Mouse (Mus musculus): ENCODE results near the gene Zfp574. TPM values are rescaled to one million over a fixed set of nuclear protein-coding genes. Genes with fewer than 3 reads are reported as not detected.

The Zfp574 gene
- 36.7 and 37.7 TPM in 2 replicates for polyA plus RNA-seq (2012; rRNA removed)

GRCm38 (mm10) chr7:25071979-25072715 lies at the start of gene Zfp574, which contains the start of gene Grik5:
TSS of gene Zfp574 (plus strand) at chr7:25072567.
TSS of gene Grik5 (minus strand) at chr7:25072346.

Other genes with a start within 250 kb of the Zfp574 start
- 33.7 and 39.2 TPM in 2 replicates for gene Gm9844, start 210.4 kb upstream of the Zfp574 start, polyA plus RNA-seq (2012; rRNA removed)
- 0.05 TPM in 1 of 2 replicates, not detected in the other for gene Lypd4, start 202.6 kb upstream of the Zfp574 start, polyA plus RNA-seq (2012; rRNA removed)
- 0.08 and 0.16 TPM in 2 replicates for gene Dmrtc2, start 202.5 kb upstream of the Zfp574 start, polyA plus RNA-seq (2012; rRNA removed)
- gene Rps19, start 188.2 kb upstream of the Zfp574 start, polyA plus RNA-seq (2012; rRNA removed) = 801 and 813 TPM in 2 replicates
- gene Cd79a, start 175.2 kb upstream of the Zfp574 start, polyA plus RNA-seq (2012; rRNA removed) = 0.44 and 0.59 TPM in 2 replicates
- gene Arhgef1, start 169.7 kb upstream of the Zfp574 start, polyA plus RNA-seq (2012; rRNA removed) = 188 and 209 TPM in 2 replicates
- gene Gm4881, start 128.1 kb upstream of the Zfp574 start, polyA plus RNA-seq (2012; rRNA removed) = 5.2 and 8.5 TPM in 2 replicates
- gene Rabac1, start 99.8 kb upstream of the Zfp574 start, polyA plus RNA-seq (2012; rRNA removed) = 197 and 219 TPM in 2 replicates
- gene Atp1a3, start 66.6 kb upstream of the Zfp574 start, polyA plus RNA-seq (2012; rRNA removed) = 185 and 206 TPM in 2 replicates
- gene Grik5, start 221 bp upstream of the Zfp574 start, polyA plus RNA-seq (2012; rRNA removed) = 120 and 130 TPM in 2 replicates
- gene Pou2f2, start 107.2 kb downstream of the Zfp574 start, polyA plus RNA-seq (2012; rRNA removed) = 37.3 and 37.7 TPM in 2 replicates
- 14.1 and 16.0 TPM in 2 replicates for gene Dedd2, start 148.0 kb downstream of the Zfp574 start, polyA plus RNA-seq (2012; rRNA removed)
- gene Zfp526, start 148.9 kb downstream of the Zfp574 start, polyA plus RNA-seq (2012; rRNA removed) = 8.8 and 9.1 TPM in 2 replicates
- gene Gsk3a, start 165.3 kb downstream of the Zfp574 start, polyA plus RNA-seq (2012; rRNA removed) = 199 and 203 TPM in 2 replicates
- gene Erf, start 178.2 kb downstream of the Zfp574 start, polyA plus RNA-seq (2012; rRNA removed) = 28.3 and 33.7 TPM in 2 replicates
- 144 and 151 TPM in 2 replicates for gene Cic, start 195.1 kb downstream of the Zfp574 start, polyA plus RNA-seq (2012; rRNA removed)
- gene Pafah1b3, start 225.4 kb downstream of the Zfp574 start, polyA plus RNA-seq (2012; rRNA removed) = 586 and 600 TPM in 2 replicates
- 1.3 and 2.1 TPM in 2 replicates for gene Prr19, start 228.8 kb downstream of the Zfp574 start, polyA plus RNA-seq (2012; rRNA removed)
- 122 and 148 TPM in 2 replicates for gene Tmem145, start 233.5 kb downstream of the Zfp574 start, polyA plus RNA-seq (2012; rRNA removed)
- 45.9 and 47.2 TPM in 2 replicates for gene Megf8, start 244.6 kb downstream of the Zfp574 start, polyA plus RNA-seq (2012; rRNA removed)